Mouse (Mus musculus) hindbrain, embryonic 14.5 days (tissue): ENCODE results near the gene Ncor2. TPM values are rescaled to one million over a fixed set of nuclear protein-coding genes. Genes with fewer than 3 reads are reported as not detected.

Experiments
- ATAC-seq: fragments of 200-750 bp; cut with Nextera tagmentation; 2 replicates; pipeline ENCODE4 v1.8.0; 2017; ENCODE audit warnings: moderate number of reproducible peaks, mild to moderate bottlenecking, moderate TSS enrichment, moderate library complexity; ENCODE audit not compliant: low FRiP score
- DNase-seq: peaks from one replicate; pipeline ENCODE4 v3.0.0-alpha.2; 2015; ENCODE audit warnings: low spot score
- H3K27ac ChIP-seq: fragments of 300-500 bp; sonication (generic); 2 replicates; pipeline ENCODE4 v1.5.1; 2014; ENCODE audit warnings: mild to moderate bottlenecking, moderate library complexity
- H3K27me3 ChIP-seq: fragments of 300-500 bp; sonication (generic); 2 replicates; pipeline ENCODE4 v1.6.1; 2014; ENCODE audit warnings: mild to moderate bottlenecking, low read length, mixed read lengths; ENCODE audit not compliant: control insufficient read depth, insufficient read depth
- H3K36me3 ChIP-seq: fragments of 300-500 bp; sonication (generic); replicated peaks from 2 replicates; pipeline ENCODE4 v1.6.1; 2014; ENCODE audit not compliant: control insufficient read depth, insufficient read depth
- H3K4me1 ChIP-seq: fragments of 300-500 bp; sonication (generic); replicated peaks from 2 replicates; pipeline ENCODE4 v1.6.1; 2014; ENCODE audit warnings: antibody characterized with exemption, low read length, mixed read lengths; ENCODE audit not compliant: control insufficient read depth, insufficient read depth
- H3K4me2 ChIP-seq: fragments of 300-500 bp; sonication (generic); replicated peaks from 2 replicates; pipeline ENCODE4 v1.6.1; 2014; ENCODE audit warnings: mild to moderate bottlenecking, moderate library complexity
- H3K4me3 ChIP-seq: fragments of 300-500 bp; sonication (generic); replicated peaks from 2 replicates; pipeline ENCODE4 v1.5.1; 2014; ENCODE audit warnings: mild to moderate bottlenecking, low read length
- H3K9ac ChIP-seq: fragments of 300-500 bp; sonication (generic); 2 replicates; pipeline ENCODE4 v1.6.1; 2014
- H3K9me3 ChIP-seq: fragments of 300-500 bp; sonication (generic); 2 replicates; pipeline ENCODE4 v1.6.1; 2016; ENCODE audit warnings: low read length; ENCODE audit not compliant: control insufficient read depth
- WGBS: fragments of 180-500 bp; shearing (Covaris S2); extraction: QIAGEN DNeasy Blood & Tissue Kit; methylation state at CpG from one replicate; pipeline ENCODE4 v1.1.7; 2014; 5-methylcytosine and 5-hydroxymethylcytosine counted together
- polyA plus RNA-seq: library from polyadenylated mRNA; unstranded; fragments of >200 nt; fragmentation: Nextera tagmentation; extraction: Ambion mirVana; gene quantifications from 2 replicates; pipeline ENCODE4 v1.2.1, GENCODE M21; 2014

Gene Ncor2
- polyA plus RNA-seq, 1 experiment from 2014 or later = 27.4 TPM

DNA sequence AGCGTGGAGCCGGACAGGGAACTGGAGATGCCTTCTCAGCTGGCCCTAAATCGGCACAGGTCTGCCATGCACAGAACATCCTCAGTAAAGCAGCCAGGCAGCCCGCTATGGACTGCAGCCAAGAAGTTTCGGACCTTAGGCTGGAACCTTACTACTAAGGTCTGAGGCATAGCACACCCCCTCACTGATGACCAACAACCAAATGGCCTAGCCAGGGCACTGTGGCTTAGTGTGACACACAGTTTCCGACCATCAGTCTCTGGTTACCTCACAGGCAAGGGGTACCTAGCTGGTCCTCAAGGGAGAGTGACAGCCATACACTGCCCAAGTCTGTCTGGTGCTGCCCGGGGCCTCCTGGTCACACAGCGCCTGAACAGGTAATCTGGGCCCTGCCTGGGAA lies 105.1 kb downstream of the Ncor2 start:
- no peak overlapping the region for H3K4me2 ChIP-seq
- H3K4me3 ChIP-seq = no peak overlapping the region
- peaks cover 20% of the 10 kb centered on the region for H3K36me3 ChIP-seq
- DNase-seq = no peak
- no peaks in the 10 kb centered on the region for H3K9me3 ChIP-seq
- peaks cover 18% of the 10 kb centered on the region for H3K4me1 ChIP-seq
- no peaks in the 10 kb centered on the region for H3K27me3 ChIP-seq
- 97% methylated on average over 8 of the region's 8 CpGs for WGBS
- H3K9ac ChIP-seq = no peak overlapping the region
- no peak for ATAC-seq
- H3K27ac ChIP-seq = no peak overlapping the region

DNA sequence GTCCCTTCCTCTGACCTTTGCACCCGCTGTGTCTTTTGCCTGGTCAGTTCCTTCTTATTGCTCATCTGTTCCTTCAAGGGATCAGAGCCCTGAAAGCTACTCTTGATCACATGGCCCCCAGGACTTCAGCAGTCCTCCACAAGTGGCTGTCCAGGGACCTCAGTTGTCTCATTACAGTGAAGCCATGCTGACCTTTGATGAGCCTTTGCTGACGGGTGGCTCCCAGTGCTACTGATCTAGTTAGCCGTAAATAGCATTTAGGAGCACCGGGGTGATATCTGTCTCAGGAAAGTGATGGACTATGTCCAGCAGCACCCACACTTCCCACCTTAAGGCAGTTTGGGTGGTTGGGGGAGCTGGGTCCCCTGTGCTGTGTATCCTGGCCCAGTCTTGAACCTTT lies 105.7 kb downstream of the Ncor2 start:
- Histone ChIP-seq H3K27ac (no peak overlapping the region), H3K4me1 (peaks cover 23% of the 10 kb centered on the region), H3K27me3 (no peaks in the 10 kb centered on the region), H3K4me2 (no peak overlapping the region), H3K4me3 (no peak overlapping the region), H3K36me3 (peaks cover 14% of the 10 kb centered on the region), H3K9ac (no peak overlapping the region), H3K9me3 (no peaks in the 10 kb centered on the region)
- DNase-seq (no peak), ATAC-seq (no peak)
- 84% methylated on average over 4 of the region's 4 CpGs for WGBS

DNA sequence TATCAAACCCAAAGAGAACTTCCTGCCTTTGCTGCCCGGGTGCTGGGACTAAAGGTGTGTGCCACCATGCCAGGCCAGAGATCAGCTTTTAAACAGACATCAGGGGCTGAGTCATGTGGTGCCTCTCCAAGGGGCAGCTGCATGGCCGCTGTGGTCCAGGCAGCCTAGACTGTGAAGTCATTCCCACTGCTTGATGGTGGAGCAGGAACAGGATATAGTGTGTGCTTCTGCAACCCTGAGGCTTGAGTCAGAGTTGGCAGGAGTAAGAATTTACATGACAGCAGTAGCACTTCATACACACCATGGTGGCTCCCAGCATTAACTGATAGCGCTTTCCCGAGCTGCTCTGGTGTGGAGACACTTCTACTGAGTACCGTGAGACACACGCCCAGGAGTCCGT lies 106.6 kb downstream of the Ncor2 start:
- Histone ChIP-seq H3K27me3 (no peaks in the 10 kb centered on the region), H3K9me3 (no peaks in the 10 kb centered on the region), H3K4me2 (no peak overlapping the region), H3K27ac (no peak overlapping the region), H3K36me3 (peaks cover 6% of the 10 kb centered on the region; the same call in 1 of the 2 replicates), H3K9ac (no peak overlapping the region), H3K4me3 (no peak overlapping the region), H3K4me1 (peaks cover 29% of the 10 kb centered on the region)
- WGBS = 86% methylated on average over 7 of the region's 7 CpGs
- DNase-seq (no peak), ATAC-seq (no peak)

DNA sequence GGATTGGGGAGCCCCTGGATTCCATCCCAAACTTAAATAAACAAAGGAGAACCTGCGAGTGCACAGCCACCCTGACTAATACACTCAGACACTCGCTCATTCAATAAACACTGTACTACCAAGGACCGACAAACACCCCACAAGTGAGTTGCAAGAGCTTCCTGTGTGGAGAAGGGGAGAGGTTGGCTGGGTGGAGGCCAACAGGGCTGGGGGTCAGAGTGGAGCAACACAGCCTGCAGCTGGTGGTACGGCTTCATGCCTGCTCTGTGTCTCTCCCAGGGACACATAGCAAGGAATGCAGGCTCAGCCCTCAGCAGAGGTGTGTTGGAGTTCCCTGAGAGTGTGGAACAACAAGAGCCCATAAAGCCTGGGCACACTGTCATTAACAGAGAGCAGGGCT lies 107.1 kb downstream of the Ncor2 start:
- H3K27me3 ChIP-seq = no peaks in the 10 kb centered on the region
- H3K9ac ChIP-seq = no peak overlapping the region

DNA sequence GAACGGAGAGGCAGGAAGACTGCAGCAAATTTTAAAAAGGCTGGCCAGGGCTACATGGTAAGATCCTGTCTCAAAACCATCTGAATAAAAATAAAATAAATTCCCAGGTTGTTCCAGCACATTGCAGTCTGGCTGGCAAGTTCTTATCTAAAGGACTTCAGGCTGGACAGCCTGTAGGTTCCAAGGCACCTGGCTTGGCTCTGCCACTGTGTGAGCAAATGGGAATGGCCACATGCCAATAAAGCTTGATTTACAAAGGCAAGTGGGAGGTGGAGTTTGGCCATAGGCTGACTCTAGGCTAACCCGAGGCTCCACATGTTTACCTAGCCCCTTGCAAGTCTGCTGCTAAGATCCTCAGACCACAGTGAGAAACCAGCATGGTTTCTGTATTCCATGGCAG lies 108.6 kb downstream of the Ncor2 start:
- H3K27ac ChIP-seq = peak overlapping the region; percentile 76; the same call in 1 of the 2 replicates
- ATAC-seq (no peak), DNase-seq (no peak)
- H3K4me3 ChIP-seq = no peak overlapping the region
- no peak overlapping the region for H3K4me2 ChIP-seq
- no peaks in the 10 kb centered on the region for H3K9me3 ChIP-seq
- no peaks in the 10 kb centered on the region for H3K27me3 ChIP-seq
- H3K36me3 ChIP-seq = peaks cover 15% of the 10 kb centered on the region; the same call in 1 of the 2 replicates
- 69% methylated on average over 2 of the region's 2 CpGs for WGBS
- peaks cover 29% of the 10 kb centered on the region for H3K4me1 ChIP-seq
- no peak overlapping the region for H3K9ac ChIP-seq

More for the DNA sequence above, 107.1 kb downstream of the Ncor2 start:
- Histone ChIP-seq H3K27ac (no peak overlapping the region), H3K4me3 (no peak overlapping the region), H3K4me1 (peaks cover 29% of the 10 kb centered on the region), H3K4me2 (no peak overlapping the region), H3K9me3 (no peaks in the 10 kb centered on the region), H3K36me3 (peaks cover 6% of the 10 kb centered on the region; the same call in 1 of the 2 replicates)
- DNase-seq = no peak
- 71% methylated on average over 4 of the region's 4 CpGs for WGBS
- ATAC-seq = no peak

DNA sequence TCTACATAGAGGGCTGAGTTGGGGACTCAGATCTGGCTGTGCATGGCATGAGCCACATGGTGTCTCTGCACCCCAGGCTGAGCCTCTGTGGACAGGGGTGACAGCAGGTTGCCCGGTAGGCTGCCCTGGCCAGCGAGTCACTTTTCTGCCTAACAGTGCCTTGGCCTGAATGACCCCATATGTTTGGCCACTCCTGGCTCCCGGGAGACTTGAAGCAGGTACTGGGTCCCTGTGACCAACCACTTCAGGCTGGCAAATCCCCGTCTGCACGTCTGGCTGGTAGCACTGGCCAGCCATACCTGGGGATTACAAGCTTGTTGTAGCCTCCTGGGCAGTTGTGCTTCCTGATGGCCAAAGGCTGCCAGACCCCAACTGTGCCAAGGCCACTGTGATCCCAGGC lies 109.1 kb downstream of the Ncor2 start:
- no peak for DNase-seq
- WGBS = 87% methylated on average over 5 of the region's 5 CpGs
- no peak overlapping the region for H3K9ac ChIP-seq
- H3K9me3 ChIP-seq = no peaks in the 10 kb centered on the region
- ATAC-seq = no peak
- no peaks in the 10 kb centered on the region for H3K27me3 ChIP-seq
- no peak overlapping the region for H3K4me2 ChIP-seq
- peaks cover 20% of the 10 kb centered on the region; the same call in 1 of the 2 replicates for H3K36me3 ChIP-seq
- no peak overlapping the region for H3K4me3 ChIP-seq
- peaks cover 29% of the 10 kb centered on the region for H3K4me1 ChIP-seq
- H3K27ac ChIP-seq = peak overlapping the region; percentile 76

DNA sequence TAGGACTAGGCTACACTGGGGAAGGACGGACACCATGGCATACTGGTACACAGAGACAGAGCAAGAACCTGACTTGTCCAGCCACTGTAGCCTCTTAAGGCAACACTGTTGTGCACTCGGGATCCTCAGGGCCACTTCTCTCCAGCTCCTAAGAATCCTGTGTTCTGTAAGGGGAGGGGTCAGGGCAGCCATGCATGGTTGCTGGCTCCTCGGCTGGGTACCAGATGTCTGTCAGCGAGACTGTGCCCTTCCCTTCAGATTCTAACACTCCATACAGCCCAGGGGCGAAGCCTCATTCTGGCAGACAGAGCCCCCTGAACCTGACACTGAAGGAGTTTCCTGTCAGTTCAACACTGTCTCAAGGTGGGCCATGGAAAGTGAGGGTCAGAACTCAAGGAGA lies 109.6 kb downstream of the Ncor2 start:
- Histone ChIP-seq H3K36me3 (peaks cover 25% of the 10 kb centered on the region; the same call in 1 of the 2 replicates), H3K27me3 (no peaks in the 10 kb centered on the region), H3K4me1 (peaks cover 29% of the 10 kb centered on the region), H3K4me3 (no peak overlapping the region), H3K27ac (peak overlapping the region; percentile 76), H3K9ac (no peak overlapping the region), H3K9me3 (no peaks in the 10 kb centered on the region), H3K4me2 (no peak overlapping the region)
- ATAC-seq (no peak), DNase-seq (no peak)
- 52% methylated on average over 5 of the region's 5 CpGs for WGBS

DNA sequence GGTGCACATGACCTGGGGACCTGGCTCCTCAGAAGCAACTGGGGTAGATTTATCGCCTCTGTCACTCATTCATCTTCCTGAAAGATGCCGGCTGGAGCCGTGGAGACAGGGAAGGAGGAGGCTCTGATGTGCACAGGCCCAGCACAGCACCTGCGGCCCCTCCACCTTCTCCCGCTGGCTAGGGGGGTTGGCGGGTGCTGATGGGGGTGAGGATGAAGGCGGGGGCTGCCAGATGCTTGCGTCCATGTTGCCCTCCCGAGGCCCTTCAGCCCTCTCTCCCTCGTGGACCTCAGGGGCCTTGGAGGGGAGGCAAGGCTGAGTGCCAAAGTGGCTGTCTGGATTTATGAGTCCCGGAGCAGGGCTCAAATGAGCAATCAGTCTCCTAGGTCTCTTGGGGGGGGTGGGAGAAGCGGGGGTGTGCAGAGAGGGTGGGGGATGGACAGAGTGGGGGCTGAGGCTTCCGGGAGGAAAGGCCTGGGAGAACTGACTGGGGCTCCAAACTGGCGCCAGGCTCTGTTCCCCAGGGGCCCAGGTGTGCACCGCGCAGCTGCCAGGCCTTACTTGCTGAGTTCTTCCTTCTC lies 110.6 kb downstream of the Ncor2 start:
- WGBS = 37% methylated on average over 15 of the region's 16 CpGs
- Histone ChIP-seq H3K4me1 (peaks cover 34% of the 10 kb centered on the region), H3K9ac (no peak overlapping the region), H3K27ac (peak overlapping the region; percentile 76), H3K9me3 (no peaks in the 10 kb centered on the region), H3K4me3 (no peak overlapping the region), H3K36me3 (peaks cover 34% of the 10 kb centered on the region; the same call in 1 of the 2 replicates), H3K4me2 (no peak overlapping the region), H3K27me3 (no peaks in the 10 kb centered on the region)
- no peak for DNase-seq
- 0 out of 2 replicates have a peak, but pooled peaks have one; percentile 32 for ATAC-seq

DNA sequence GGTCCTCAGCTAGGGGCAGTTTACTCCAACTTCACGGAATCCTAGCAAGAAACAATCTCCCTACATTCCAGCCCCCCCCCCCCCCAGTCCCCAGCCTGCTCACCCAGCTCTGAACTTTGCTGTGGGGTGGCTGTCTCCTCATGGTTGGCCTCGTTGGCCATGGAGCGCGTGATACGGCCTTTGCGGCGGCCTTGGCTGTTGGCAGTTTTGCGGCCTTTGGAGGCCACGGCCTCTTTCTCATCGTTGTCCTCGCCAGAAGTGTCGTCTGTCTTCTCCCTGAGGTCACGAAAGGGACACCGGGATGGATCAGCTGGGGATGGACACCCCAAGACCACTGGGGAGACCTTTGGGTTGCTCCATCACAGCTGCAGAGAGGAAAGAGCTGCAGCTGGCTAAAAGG lies 111.3 kb downstream of the Ncor2 start:
- Histone ChIP-seq H3K27me3 (no peaks in the 10 kb centered on the region), H3K27ac (peak overlapping the region; percentile 76), H3K4me3 (no peak overlapping the region), H3K9me3 (no peaks in the 10 kb centered on the region), H3K4me2 (no peak overlapping the region), H3K36me3 (peaks cover 34% of the 10 kb centered on the region; the same call in 1 of the 2 replicates), H3K4me1 (peaks cover 42% of the 10 kb centered on the region), H3K9ac (no peak overlapping the region)
- WGBS = 83% methylated on average over 14 of the region's 14 CpGs
- DNase-seq (no peak), ATAC-seq (no peak)
